Mouse (Mus musculus): ENCODE data around the gene Adam19. TPM values are rescaled to one million over a fixed set of nuclear protein-coding genes. Genes with fewer than 3 reads are reported as not detected.
A peak's percentile ranks its signal among the peaks of the same experiment; 100 is the strongest.
"Not testable (repeated sequence)": the region's sequence is repeated elsewhere in the genome, so short reads cannot be mapped to it uniquely, and the experiment has no call there.

Adam19 gene
- total RNA-seq, 2 experiments from 2014 or later, result 161 to 163 TPM

DNA sequence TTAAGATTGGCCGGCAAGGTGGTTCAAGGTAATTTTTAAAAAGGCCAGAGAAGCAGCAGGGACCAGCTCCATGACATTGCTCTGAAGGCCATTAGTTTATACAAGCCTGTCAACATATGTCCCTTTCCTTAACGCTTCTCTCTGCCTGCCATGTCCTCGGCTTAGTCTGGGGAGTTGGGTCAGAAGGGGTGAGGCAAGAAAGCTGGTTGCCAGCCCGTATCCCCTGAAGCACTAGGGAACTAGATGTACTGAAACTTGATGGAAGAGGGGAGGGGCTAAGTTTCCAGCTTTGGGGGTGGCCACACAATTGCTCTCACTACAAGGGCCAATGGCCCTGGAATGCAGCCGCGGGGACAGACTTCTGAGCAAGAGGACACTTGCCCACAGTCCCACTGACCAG is 87.5 kb downstream of the Adam19 start:
- DNase-seq, result no peak

GRCm38 (mm10) chr11:46145163-46145875 is 89.5 kb downstream of the Adam19 start:
- DNase-seq, result no peak

DNA sequence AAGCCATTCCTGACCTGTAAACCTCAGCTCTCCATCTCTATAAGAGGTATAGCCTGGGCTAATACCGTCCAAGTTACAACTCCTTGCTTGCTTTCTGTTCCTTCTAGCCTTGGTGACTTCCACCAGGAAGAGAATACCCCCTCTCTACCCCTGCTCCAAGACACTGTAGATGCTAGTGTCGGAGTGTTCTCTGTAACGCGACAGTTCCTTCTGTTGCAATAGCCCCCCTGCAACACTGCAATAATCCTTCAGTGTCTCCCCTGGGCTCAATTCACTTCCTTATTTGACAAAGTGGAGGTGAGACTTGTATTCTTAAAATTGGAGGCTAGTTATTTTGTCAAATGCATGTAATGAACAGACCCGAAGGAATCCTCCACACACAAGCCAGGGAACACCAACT is 90.8 kb downstream of the Adam19 start:
- no peak for DNase-seq

DNA sequence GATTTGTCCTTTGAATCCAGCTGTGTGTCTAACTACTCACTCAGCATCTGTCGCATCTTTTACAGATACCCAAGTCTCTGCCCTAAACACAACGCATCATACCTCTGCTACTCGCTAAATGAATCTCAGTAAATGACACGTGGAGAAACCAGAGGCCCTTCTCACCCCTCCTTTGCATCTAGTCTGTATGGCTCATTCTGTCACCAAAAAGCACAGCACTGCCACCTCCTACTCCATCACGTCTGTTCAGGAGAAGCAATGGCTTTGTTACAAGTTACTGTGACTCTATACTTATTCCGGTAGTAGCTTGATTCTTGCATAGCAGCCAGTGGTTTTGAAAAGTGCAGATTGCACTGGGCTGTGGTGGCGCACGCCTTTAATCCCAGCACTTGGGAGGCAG is 101.2 kb downstream of the Adam19 start:
- no peak for DNase-seq

DNA sequence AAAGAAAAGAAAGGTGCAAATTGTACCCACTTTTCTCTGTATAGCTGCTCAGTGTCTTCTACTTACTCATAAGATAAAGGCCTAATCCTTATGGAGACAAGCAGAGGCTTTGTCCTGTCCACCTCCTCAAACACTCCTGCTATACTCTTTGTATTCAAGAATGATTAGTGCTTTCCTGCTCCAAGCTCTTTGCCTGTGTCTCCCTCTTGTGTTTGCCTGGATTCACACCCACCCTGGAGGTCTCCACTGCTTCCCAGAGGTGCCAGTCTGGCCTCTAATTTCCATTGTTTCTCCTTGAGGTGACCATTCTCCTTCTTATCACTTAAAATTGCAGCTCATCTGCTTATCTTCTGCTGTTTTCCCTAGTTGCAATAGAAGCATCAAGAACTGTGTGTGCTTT is 101.7 kb downstream of the Adam19 start:
- no peak for DNase-seq

GRCm38 (mm10) chr11:46165866-46166585 is 110.2 kb downstream of the Adam19 start, which contains the start of gene Nipal4:
Gene Nipal4 (minus strand): TSS chr11:46166508.
- DNase-seq, result peak; percentile 28

- DNase-seq, result no peak
Observed at GRCm38 (mm10) chr11:46168506-46168905, 112.7 kb downstream of the Adam19 start.

GRCm38 (mm10) chr11:46169908-46170307 is 114.1 kb downstream of the Adam19 start:
- no peak for DNase-seq

DNA sequence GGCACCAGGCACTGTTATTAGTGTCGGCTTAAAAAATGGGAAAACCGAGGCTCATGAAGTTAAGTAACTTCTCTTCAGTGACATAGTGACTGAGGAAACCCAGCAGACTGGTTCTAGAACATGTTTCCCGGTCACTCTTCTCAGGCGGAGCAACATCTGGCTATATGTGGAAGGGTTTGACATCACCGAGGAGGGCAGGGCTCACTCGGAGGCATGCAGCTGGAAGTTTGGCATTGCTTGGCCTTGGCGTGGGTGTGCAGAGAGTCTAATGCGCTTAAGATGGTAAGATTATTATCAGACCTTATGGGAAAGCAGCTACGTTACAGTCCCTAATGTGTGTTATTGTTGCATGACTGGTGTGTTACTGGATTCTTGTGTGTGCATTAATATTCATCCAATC is 116.3 kb downstream of the Adam19 start:
- DNase-seq, result no peak

- no peak for DNase-seq
Observed at GRCm38 (mm10) chr11:46176155-46176554, 120.4 kb downstream of the Adam19 start.

GRCm38 (mm10) chr11:46177246-46178043 is 121.7 kb downstream of the Adam19 start:
- DNase-seq, result no peak

GRCm38 (mm10) chr11:46182031-46182430 is 126.2 kb downstream of the Adam19 start:
- DNase-seq, result not testable (repeated sequence)

GRCm38 (mm10) chr11:46184946-46185345 is 129.2 kb downstream of the Adam19 start:
- DNase-seq, result no peak

DNA sequence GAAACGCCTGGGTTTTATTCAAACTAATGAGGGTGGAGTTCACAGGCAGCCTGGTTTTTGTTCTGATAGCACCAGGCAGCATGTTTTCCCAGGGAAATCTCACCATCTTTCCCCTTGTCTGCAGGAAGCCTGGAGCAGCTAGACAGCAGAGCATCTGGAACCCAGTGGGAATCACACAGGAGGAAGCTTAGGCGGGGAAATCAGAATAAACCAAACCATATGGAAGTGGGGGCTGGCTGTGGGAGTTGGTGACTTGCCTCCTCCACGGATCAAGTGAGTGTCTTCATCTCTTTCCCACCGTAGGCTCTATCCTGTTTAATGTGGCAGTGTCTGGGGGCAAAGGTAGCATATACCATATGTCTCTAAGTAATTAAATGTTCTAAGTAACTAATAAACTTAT is 129.7 kb downstream of the Adam19 start:
- no peak for DNase-seq

GRCm38 (mm10) chr11:46188283-46188682 is 132.5 kb downstream of the Adam19 start:
- DNase-seq, result no peak

DNA sequence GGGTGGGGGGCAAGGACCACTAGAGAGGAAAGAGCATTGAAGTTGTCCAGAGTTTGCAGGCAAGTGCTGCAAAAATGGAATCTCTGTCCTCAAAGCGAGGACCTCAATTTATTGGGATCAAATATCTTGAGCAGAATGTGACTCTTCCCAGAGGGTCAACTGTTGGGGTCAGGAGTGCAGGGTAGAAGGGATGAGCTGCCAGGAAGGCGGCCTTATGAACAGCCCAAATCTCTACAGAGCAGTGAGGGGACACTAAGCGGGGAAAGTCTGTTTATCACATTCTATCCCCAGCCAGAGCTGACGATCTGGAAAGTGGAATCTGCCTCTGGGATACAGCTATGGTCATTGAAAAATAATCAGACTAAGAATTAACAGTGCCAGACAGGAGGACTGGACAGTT is 138.4 kb downstream of the Adam19 start:
- no peak for DNase-seq

Small RNA genes within 50 kb of the gene (microRNA-seq; reads per million reads assigned to microRNA genes)
- gene Mir7239 (0.20 to 0.35 reads per million in 2 experiments), gene Mir8100 (0.69 to 1.4 reads per million in 2 experiments)

Other genes with a start within 250 kb of the Adam19 start
- gene Clint1, start 203.9 kb upstream of the Adam19 start, total RNA-seq (2021), result 10 to 100 TPM; 52.0 to 53.0 TPM
- 10 to 100 TPM in 1 of 2 experiments, 1 to 10 TPM in 1; 9.4 to 10.6 TPM for gene Lsm11, start 111.1 kb upstream of the Adam19 start, total RNA-seq (2021)
- gene Thg1l, start 100.5 kb upstream of the Adam19 start, total RNA-seq (2021), result 1 to 10 TPM; 9.0 to 10.0 TPM
- gene Sox30, start 75.7 kb upstream of the Adam19 start, total RNA-seq (2021), result under 1 TPM; 0.27 to 0.55 TPM
- 1 to 10 TPM; 2.7 to 4.0 TPM for gene Gm12166, start 3.7 kb upstream of the Adam19 start, total RNA-seq (2021)
- 1 to 10 TPM; 2.5 to 2.7 TPM for gene Nipal4, start 110.5 kb downstream of the Adam19 start, total RNA-seq (2021)
- not detected for gene Fndc9, start 179.5 kb downstream of the Adam19 start, total RNA-seq (2021)

All from heart, postnatal 4 days (tissue).